Mouse (Mus musculus): ENCODE data around the gene Tmem210. TPM values are rescaled to one million over a fixed set of nuclear protein-coding genes. Genes with fewer than 3 reads are reported as not detected.

The Tmem210 gene
- polyA plus RNA-seq, 1 experiment from 2014 or later, result not detected

GRCm38 (mm10) chr2:25289651-25290050 lies 1.7 kb downstream of the Tmem210 start, which contains the start of gene Lrrc26:
Gene Lrrc26, plus strand, starts transcription at chr2:25289915.
- Histone ChIP-seq H3K4me2 (ENCODE audit: low read depth) (no peak within 1 kb of the TSS), H3K9ac (ENCODE audit: low read length) (no peak within 1 kb of the TSS), H3K36me3 (ENCODE audit: control insufficient read depth, insufficient read depth, low read length) (peaks cover 11% of the 10 kb centered on the region), H3K4me3 (ENCODE audit: low read depth, low read length) (no peak within 1 kb of the TSS; the same call in 1 of the 2 replicates), H3K27ac (ENCODE audit: low read depth, low read length) (no peak within 1 kb of the TSS), H3K4me1 (ENCODE audit: control insufficient read depth, insufficient read depth, low read length) (no peaks in the 10 kb centered on the region), H3K27me3 (ENCODE audit: control insufficient read depth, insufficient read depth, low read length) (peaks cover 59% of the 10 kb centered on the region), H3K9me3 (ENCODE audit: control insufficient read depth, low read length) (no peaks in the 10 kb centered on the region)
- no peak for DNase-seq (ENCODE audit: low spot score)
- 9% methylated on average over 11 of the region's 11 CpGs for WGBS
- no peak for ATAC-seq (ENCODE audit: insufficient read depth, low FRiP score, low TSS enrichment)

- Histone ChIP-seq H3K36me3 (ENCODE audit: control insufficient read depth, insufficient read depth, low read length) (peaks cover 6% of the 10 kb centered on the region), H3K9me3 (ENCODE audit: control insufficient read depth, low read length) (no peaks in the 10 kb centered on the region), H3K27ac (ENCODE audit: low read depth, low read length) (no peak overlapping the region), H3K4me2 (ENCODE audit: low read depth) (no peak overlapping the region), H3K27me3 (ENCODE audit: control insufficient read depth, insufficient read depth, low read length) (peaks cover 59% of the 10 kb centered on the region), H3K4me1 (ENCODE audit: control insufficient read depth, insufficient read depth, low read length) (no peaks in the 10 kb centered on the region), H3K4me3 (ENCODE audit: low read depth, low read length) (no peak overlapping the region; the same call in 1 of the 2 replicates), H3K9ac (ENCODE audit: low read length) (no peak overlapping the region)
- 2% methylated on average over 54 of the region's 54 CpGs for WGBS
- no peak for DNase-seq (ENCODE audit: low spot score)
- no peak for ATAC-seq (ENCODE audit: insufficient read depth, low FRiP score, low TSS enrichment)
Observed at GRCm38 (mm10) chr2:25290101-25290815, 2.3 kb downstream of the Tmem210 start.

- Histone ChIP-seq H3K27me3 (ENCODE audit: control insufficient read depth, insufficient read depth, low read length) (peaks cover 63% of the 10 kb centered on the region), H3K9ac (ENCODE audit: low read length) (no peak overlapping the region), H3K4me3 (ENCODE audit: low read depth, low read length) (no peak overlapping the region), H3K9me3 (ENCODE audit: control insufficient read depth, low read length) (no peaks in the 10 kb centered on the region), H3K27ac (ENCODE audit: low read depth, low read length) (no peak overlapping the region), H3K36me3 (ENCODE audit: control insufficient read depth, insufficient read depth, low read length) (0 out of 2 replicates have a peak, but pooled peaks cover 1% of the 10 kb centered on the region), H3K4me1 (ENCODE audit: control insufficient read depth, insufficient read depth, low read length) (no peaks in the 10 kb centered on the region), H3K4me2 (ENCODE audit: low read depth) (no peak overlapping the region)
- no peak for DNase-seq (ENCODE audit: low spot score)
- no peak for ATAC-seq (ENCODE audit: insufficient read depth, low FRiP score, low TSS enrichment)
- 0% methylated on average over 18 of the region's 18 CpGs for WGBS
Observed at GRCm38 (mm10) chr2:25290816-25291130, 2.8 kb downstream of the Tmem210 start.

GRCm38 (mm10) chr2:25291184-25292053 lies 3.5 kb downstream of the Tmem210 start:
- H3K4me1 ChIP-seq (ENCODE audit: control insufficient read depth, insufficient read depth, low read length), result no peaks in the 10 kb centered on the region
- H3K9ac ChIP-seq (ENCODE audit: low read length), result no peak overlapping the region
- H3K9me3 ChIP-seq (ENCODE audit: control insufficient read depth, low read length), result no peaks in the 10 kb centered on the region
- H3K4me3 ChIP-seq (ENCODE audit: low read depth, low read length), result peak overlapping the region; percentile 22; the same call in 1 of the 2 replicates
- H3K36me3 ChIP-seq (ENCODE audit: control insufficient read depth, insufficient read depth, low read length), result no peaks in the 10 kb centered on the region
- DNase-seq (ENCODE audit: low spot score), result no peak
- 6% methylated on average over 31 of the region's 32 CpGs for WGBS
- no peak overlapping the region for H3K4me2 ChIP-seq (ENCODE audit: low read depth)
- H3K27me3 ChIP-seq (ENCODE audit: control insufficient read depth, insufficient read depth, low read length), result peaks cover 65% of the 10 kb centered on the region
- H3K27ac ChIP-seq (ENCODE audit: low read depth, low read length), result no peak overlapping the region
- no peak for ATAC-seq (ENCODE audit: insufficient read depth, low FRiP score, low TSS enrichment)

- H3K4me2 ChIP-seq (ENCODE audit: low read depth), result peak overlapping the region; percentile 17
- H3K27me3 ChIP-seq (ENCODE audit: control insufficient read depth, insufficient read depth, low read length), result peaks cover 65% of the 10 kb centered on the region
- 5% methylated on average over 38 of the region's 43 CpGs for WGBS
- no peaks in the 10 kb centered on the region for H3K9me3 ChIP-seq (ENCODE audit: control insufficient read depth, low read length)
- ATAC-seq (ENCODE audit: insufficient read depth, low FRiP score, low TSS enrichment) (no peak), DNase-seq (ENCODE audit: low spot score) (peak; percentile 15)
- H3K36me3 ChIP-seq (ENCODE audit: control insufficient read depth, insufficient read depth, low read length), result no peaks in the 10 kb centered on the region
- no peak overlapping the region; the same call in 1 of the 2 replicates for H3K9ac ChIP-seq (ENCODE audit: low read length)
- H3K27ac ChIP-seq (ENCODE audit: low read depth, low read length), result no peak overlapping the region
- H3K4me3 ChIP-seq (ENCODE audit: low read depth, low read length), result peak overlapping the region; percentile 22
- no peaks in the 10 kb centered on the region for H3K4me1 ChIP-seq (ENCODE audit: control insufficient read depth, insufficient read depth, low read length)
Observed at GRCm38 (mm10) chr2:25292054-25292544, 4.2 kb downstream of the Tmem210 start.

GRCm38 (mm10) chr2:25292856-25293255 lies 4.9 kb downstream of the Tmem210 start:
- Histone ChIP-seq H3K4me3 (ENCODE audit: low read depth, low read length) (no peak overlapping the region), H3K4me2 (ENCODE audit: low read depth) (no peak overlapping the region), H3K27ac (ENCODE audit: low read depth, low read length) (no peak overlapping the region), H3K36me3 (ENCODE audit: control insufficient read depth, insufficient read depth, low read length) (no peaks in the 10 kb centered on the region), H3K4me1 (ENCODE audit: control insufficient read depth, insufficient read depth, low read length) (no peaks in the 10 kb centered on the region), H3K9ac (ENCODE audit: low read length) (no peak overlapping the region), H3K27me3 (ENCODE audit: control insufficient read depth, insufficient read depth, low read length) (peaks cover 62% of the 10 kb centered on the region), H3K9me3 (ENCODE audit: control insufficient read depth, low read length) (no peaks in the 10 kb centered on the region)
- ATAC-seq (ENCODE audit: insufficient read depth, low FRiP score, low TSS enrichment) (no peak), DNase-seq (ENCODE audit: low spot score) (peak; percentile 80)
- 0% methylated on average over 1 of the region's 1 CpGs for WGBS

- 67% methylated on average over 9 of the region's 9 CpGs for WGBS
- Histone ChIP-seq H3K27me3 (ENCODE audit: control insufficient read depth, insufficient read depth, low read length) (peaks cover 53% of the 10 kb centered on the region), H3K4me2 (ENCODE audit: low read depth) (no peak overlapping the region), H3K9me3 (ENCODE audit: control insufficient read depth, low read length) (no peaks in the 10 kb centered on the region), H3K36me3 (ENCODE audit: control insufficient read depth, insufficient read depth, low read length) (no peaks in the 10 kb centered on the region), H3K4me3 (ENCODE audit: low read depth, low read length) (no peak overlapping the region), H3K9ac (ENCODE audit: low read length) (no peak overlapping the region), H3K27ac (ENCODE audit: low read depth, low read length) (no peak overlapping the region), H3K4me1 (ENCODE audit: control insufficient read depth, insufficient read depth, low read length) (no peaks in the 10 kb centered on the region)
- no peak for ATAC-seq (ENCODE audit: insufficient read depth, low FRiP score, low TSS enrichment)
- DNase-seq (ENCODE audit: low spot score), result no peak
Observed at GRCm38 (mm10) chr2:25293706-25294105, 5.8 kb downstream of the Tmem210 start.

- Histone ChIP-seq H3K4me3 (ENCODE audit: low read depth, low read length) (no peak overlapping the region), H3K9me3 (ENCODE audit: control insufficient read depth, low read length) (no peaks in the 10 kb centered on the region), H3K9ac (ENCODE audit: low read length) (no peak overlapping the region), H3K4me1 (ENCODE audit: control insufficient read depth, insufficient read depth, low read length) (no peaks in the 10 kb centered on the region), H3K27me3 (ENCODE audit: control insufficient read depth, insufficient read depth, low read length) (peaks cover 20% of the 10 kb centered on the region), H3K27ac (ENCODE audit: low read depth, low read length) (no peak overlapping the region), H3K4me2 (ENCODE audit: low read depth) (no peak overlapping the region), H3K36me3 (ENCODE audit: control insufficient read depth, insufficient read depth, low read length) (no peaks in the 10 kb centered on the region)
- WGBS, result 88% methylated on average over 8 of the region's 8 CpGs
- ATAC-seq (ENCODE audit: insufficient read depth, low FRiP score, low TSS enrichment) (no peak), DNase-seq (ENCODE audit: low spot score) (no peak)
Observed at GRCm38 (mm10) chr2:25297093-25297492, 9.1 kb downstream of the Tmem210 start.

Data from neural tube, embryonic 11.5 days (tissue).